Comparison of ENCODE assay signal across 34 mouse cellular contexts in genomic region chr10:7010543-7010942, GRCm38 (mm10). TPM values are rescaled to one million over a fixed set of nuclear protein-coding genes. Genes with fewer than 3 reads are reported as not detected.
DNase-seq lines count a peak whose midpoint lies in the region; ATAC-seq and TF ChIP-seq lines count a peak whose summit lies in the region.
"Had no signal": no experiment of that assay in that cellular context is flagged by ENCODE, and none has a peak within 500 bp of the region (broad histone marks: within the 10 kb centered on the region; RNA-seq: fewer than 3 reads in every experiment).

No protein-coding gene starts in this region.

- DNase-seq in CD4-positive helper T cell, adult 2 months (ENCODE audit: low read depth, low spot score) = peak; percentile 64
- no peak for DNase-seq in liver, postnatal 0 days
- no peak for DNase-seq in frontal cortex, postnatal 36 days (ENCODE audit: low spot score in 2 of 2)
- DNase-seq in kidney, adult 9 months = no peak
- DNase-seq: adrenal gland, postnatal 10 days; adrenal gland, postnatal 36 days; B cell, adult 2 months; cerebellum, adult 11 months; cerebellum, adult 8-10 months; cerebellum, postnatal 10 days; cerebellum, postnatal 36 days; embryo, embryonic 11 days; gastrocnemius, adult 2 months; gastrocnemius, postnatal 14 days; heart, adult 11 months; heart, postnatal 36 days had no signal

- H3K9me3 ChIP-seq in liver, postnatal 0 days (ENCODE audit: low read length) = no peaks in the 10 kb centered on the region; the same call in 1 of the 2 replicates
- H3K9me3 ChIP-seq: embryonic facial prominence, embryonic 10.5 days; embryonic facial prominence, embryonic 13.5 days; forebrain, embryonic 10.5 days; forebrain, embryonic 13.5 days; hindbrain, embryonic 10.5 days; hindbrain, embryonic 13.5 days had no signal

- WGBS in liver, postnatal 0 days (ENCODE audit: insufficient replicate concordance) = 62% methylated on average over 8 of the region's 8 CpGs

- no peak for TF ChIP-seq CTCF in liver, postnatal 0 days (IDR thresholded peaks at IDR 0.05; ENCODE audit: low read depth)

- H3K9ac ChIP-seq in liver, postnatal 0 days (replicated peaks) = no peak overlapping the region
- H3K9ac ChIP-seq: embryonic facial prominence, embryonic 13.5 days; forebrain, embryonic 13.5 days; hindbrain, embryonic 13.5 days had no signal

- no peak overlapping the region for H3K4me3 ChIP-seq in liver, postnatal 0 days (ENCODE audit: low read depth, low read length)
- H3K4me3 ChIP-seq: embryonic facial prominence, embryonic 10.5 days; embryonic facial prominence, embryonic 13.5 days; erythroblast, embryonic 14.5 days; forebrain, embryonic 10.5 days; forebrain, embryonic 13.5 days; gastrocnemius, adult 2 months; hindbrain, embryonic 10.5 days; hindbrain, embryonic 13.5 days had no signal

- no peak overlapping the region for H3K4me2 ChIP-seq in liver, postnatal 0 days (ENCODE audit: low read depth, low read length)
- H3K4me2 ChIP-seq: embryonic facial prominence, embryonic 13.5 days; forebrain, embryonic 13.5 days; heart, embryonic 11.5 days; hindbrain, embryonic 13.5 days had no signal

- peak; percentile 84 for ATAC-seq in CD4-positive, CD25-positive, alpha-beta regulatory T cell, adult 4 months
- peak; percentile 84 for ATAC-seq in activated CD4-positive, CD25-positive, alpha-beta regulatory T cell, adult 4 months
- ATAC-seq in megakaryocyte, adult 5-6 weeks (ENCODE audit: poor library complexity, severe bottlenecking) = 0 out of 2 replicates have a peak, but pooled peaks have one; percentile 47
- no peak for ATAC-seq in liver, postnatal 0 days
- ATAC-seq in cerebellum, adult (ENCODE audit: insufficient number of reproducible peaks, low FRiP score, low TSS enrichment) = no peak
- ATAC-seq: forebrain, embryonic 13.5 days; forebrain, embryonic 16.5 days; hindbrain, embryonic 16.5 days; intestine, postnatal 0 days had no signal

- H3K27ac ChIP-seq in liver, postnatal 0 days (ENCODE audit: low read depth) = no peak overlapping the region
- H3K27ac ChIP-seq: embryonic facial prominence, embryonic 10.5 days; embryonic facial prominence, embryonic 13.5 days; forebrain, embryonic 10.5 days; forebrain, embryonic 13.5 days; gastrocnemius, adult 2 months; hindbrain, embryonic 10.5 days; hindbrain, embryonic 13.5 days had no signal

- no peaks in the 10 kb centered on the region for H3K27me3 ChIP-seq in liver, postnatal 0 days (ENCODE audit: insufficient read depth, low read length)
- H3K27me3 ChIP-seq: embryonic facial prominence, embryonic 13.5 days; forebrain, embryonic 13.5 days; hindbrain, embryonic 13.5 days had no signal

- H3K36me3 ChIP-seq in liver, postnatal 0 days (replicated peaks; ENCODE audit: insufficient read depth, low read length) = no peaks in the 10 kb centered on the region
- H3K36me3 ChIP-seq: embryonic facial prominence, embryonic 10.5 days; embryonic facial prominence, embryonic 13.5 days; forebrain, embryonic 10.5 days; hindbrain, embryonic 10.5 days; hindbrain, embryonic 13.5 days had no signal

- no peak for TF ChIP-seq EP300 in liver, postnatal 0 days (IDR thresholded peaks at IDR 0.05; ENCODE audit: low read depth)

- H3K4me1 ChIP-seq in liver, postnatal 0 days (ENCODE audit: insufficient read depth) = no peaks in the 10 kb centered on the region
- H3K4me1 ChIP-seq: embryonic facial prominence, embryonic 10.5 days; embryonic facial prominence, embryonic 13.5 days; forebrain, embryonic 10.5 days; forebrain, embryonic 13.5 days; hindbrain, embryonic 10.5 days; hindbrain, embryonic 13.5 days had no signal

RNA-seq across cellular contexts. Expression of gene Ipcef1, which starts 41.7 kb away (rescaled TPM):
- polyA plus RNA-seq in CD4-positive, CD25-positive, alpha-beta regulatory T cell, adult 4 months (2017; shearing (Covaris generic)) = 100 to 1,000 TPM; 101 to 123 TPM
- polyA plus RNA-seq in activated CD4-positive, CD25-positive, alpha-beta regulatory T cell, adult 4 months (2017; shearing (Covaris generic)) = 10 to 100 TPM; 71.0 to 71.4 TPM
- total RNA-seq in megakaryocyte, adult 5-6 weeks (2015) = 22.9 and 28.0 TPM in 2 replicates
- 29.2 and 36.1 TPM in 2 replicates for total RNA-seq in megakaryocyte, adult 5-6 weeks (2017)
- polyA plus RNA-seq in liver, postnatal 0 days (2015; fragmentation: Nextera tagmentation; extraction: Ambion mirVana) = 0.85 and 1.1 TPM in 2 replicates
- total RNA-seq: gastrocnemius, adult 2 months; gastrocnemius, postnatal 14 days; MEL had no signal
- polyA plus RNA-seq: heart, embryonic 14.5 days; intestine, embryonic 14.5 days had no signal

Comparison
In these comparisons a context has a peak if more than half of its experiments do, and no peak if none do; other contexts are left out.
1. ATAC-seq: peak in CD4-positive, CD25-positive, alpha-beta regulatory T cell, adult 4 months (single experiment), activated CD4-positive, CD25-positive, alpha-beta regulatory T cell, adult 4 months (single experiment) and megakaryocyte, adult 5-6 weeks (single experiment); none in liver, postnatal 0 days (single experiment) and cerebellum, adult (single experiment).
2. RNA of gene Ipcef1, which starts 41.7 kb away (polyA plus RNA-seq): 101 to 123 TPM in CD4-positive, CD25-positive, alpha-beta regulatory T cell, adult 4 months and 71.0 to 71.4 TPM in activated CD4-positive, CD25-positive, alpha-beta regulatory T cell, adult 4 months; 0.85 to 1.1 TPM in liver, postnatal 0 days; every median in the first group is over 10 times any median in the second.